Mouse (Mus musculus) monocyte, adult 5-6 weeks (primary cell): ENCODE results near the gene Lrrc25. TPM values are rescaled to one million over a fixed set of nuclear protein-coding genes. Genes with fewer than 3 reads are reported as not detected.

ENCODE experiments used
- ATAC-seq: fragments of 153-309, 156-312 bp; replicated peaks from 2 replicates; pipeline ENCODE4 v1.8.0; 2017; ENCODE audit warnings: mild to moderate bottlenecking; ENCODE audit not compliant: low TSS enrichment, insufficient number of reproducible peaks, severe bottlenecking, poor library complexity, low FRiP score
- total RNA-seq: library from RNA; stranded (forward); fragments of 200-1000, 200-491, 200-594 nt; gene quantifications from 3 replicates; pipeline ENCODE4 v1.2.3, GENCODE M21; 2017

Gene Lrrc25
- total RNA-seq, 1 experiment from 2014 or later, result 42.6 TPM

- no peak for ATAC-seq
Observed at GRCm38 (mm10) chr8:70610796-70611771, 4.9 kb upstream of the Lrrc25 start.

DNA sequence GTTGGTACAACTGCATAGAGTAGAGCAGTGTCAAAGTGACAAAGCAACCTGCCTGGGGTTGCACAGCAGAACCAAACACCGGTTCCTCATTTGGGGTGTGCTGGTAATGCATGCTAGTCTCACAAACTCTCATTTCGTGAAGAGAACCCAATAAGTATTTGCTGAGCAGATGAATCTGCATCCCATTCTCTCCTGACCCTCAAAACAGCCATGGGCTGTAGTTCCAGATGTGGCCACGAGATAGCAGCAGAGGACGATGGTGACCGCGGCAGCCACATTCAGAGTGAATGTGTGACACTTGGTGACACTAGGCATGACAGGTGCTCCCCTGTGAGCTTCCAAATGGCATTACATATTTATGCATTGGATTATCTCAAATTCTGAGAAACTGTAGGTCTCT is 4.1 kb upstream of the Lrrc25 start:
- peak; percentile 36 for ATAC-seq

DNA sequence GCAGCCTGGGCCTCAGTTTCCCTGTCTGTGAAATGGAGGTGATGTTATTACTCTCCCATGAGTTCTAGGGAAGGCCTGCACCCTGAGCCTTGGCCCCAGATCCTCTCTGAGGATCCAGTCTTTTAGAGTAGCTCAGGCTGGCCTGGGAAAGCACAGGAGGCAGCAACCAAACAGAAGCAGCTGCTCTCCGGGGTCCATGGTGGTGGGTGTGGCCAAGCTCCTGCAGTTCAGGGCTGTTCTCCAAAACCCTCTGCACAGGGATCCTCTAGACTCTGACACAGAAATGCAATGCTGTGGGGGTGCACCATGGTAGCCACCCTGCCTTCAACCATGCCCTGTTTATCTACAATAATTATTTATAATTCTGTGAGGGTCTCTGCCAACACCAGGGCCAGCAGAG is 2.2 kb upstream of the Lrrc25 start:
- no peak for ATAC-seq

- no peak for ATAC-seq
Observed at GRCm38 (mm10) chr8:70614469-70614868, 1.5 kb upstream of the Lrrc25 start.

DNA sequence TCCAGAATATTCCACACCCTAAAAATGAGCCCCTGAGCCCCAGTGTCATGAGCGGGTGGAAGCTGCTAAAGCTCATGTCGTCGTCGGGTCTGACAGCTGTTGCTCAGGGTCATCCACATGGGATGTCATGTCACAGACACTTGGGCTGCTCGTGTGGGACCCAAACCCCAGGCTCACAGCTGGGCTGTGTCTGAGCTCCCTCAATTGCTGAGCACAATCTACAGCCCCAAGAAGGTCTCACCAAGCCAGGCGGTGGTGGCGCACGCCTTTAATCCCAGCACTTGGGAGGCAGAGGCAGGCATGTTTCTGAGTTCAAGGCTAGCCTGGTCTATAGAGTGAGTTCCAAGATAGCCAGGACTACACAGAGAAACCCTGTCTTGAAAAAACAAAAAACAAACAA is 674 bp upstream of the Lrrc25 start:
- ATAC-seq, result no peak

- peak; percentile 49 for ATAC-seq
Observed at GRCm38 (mm10) chr8:70616645-70617044, 690 bp downstream of the Lrrc25 start.

DNA sequence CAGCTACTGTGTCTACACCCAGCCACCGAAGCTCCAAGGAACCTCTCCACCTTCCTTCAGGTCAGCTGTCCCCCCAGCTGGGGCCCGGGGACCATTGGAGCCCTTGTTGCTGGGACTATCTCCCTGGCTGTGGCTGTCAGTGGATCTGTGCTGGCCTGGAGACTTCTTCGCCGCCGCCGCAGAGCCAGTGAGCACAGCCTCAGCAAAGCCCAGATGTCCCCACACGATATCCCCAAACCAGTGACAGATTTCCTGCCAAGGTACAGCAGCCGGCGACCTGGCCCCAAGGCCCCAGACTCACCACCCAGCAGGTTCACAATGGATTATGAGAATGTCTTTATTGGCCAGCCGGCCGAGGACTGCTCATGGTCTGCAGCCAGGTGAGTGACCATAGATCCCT is 2.0 kb downstream of the Lrrc25 start:
- no peak for ATAC-seq

GRCm38 (mm10) chr8:70618888-70619334 is 3.0 kb downstream of the Lrrc25 start:
- ATAC-seq, result peak; percentile 80

- no peak for ATAC-seq
Observed at GRCm38 (mm10) chr8:70622220-70622619, 6.3 kb downstream of the Lrrc25 start.

- peak; percentile 46; the same call in 1 of the 2 replicates for ATAC-seq
Observed at GRCm38 (mm10) chr8:70625104-70625503, 9.1 kb downstream of the Lrrc25 start.

GRCm38 (mm10) chr8:70627041-70627440 is 11.1 kb downstream of the Lrrc25 start:
- no peak for ATAC-seq

DNA sequence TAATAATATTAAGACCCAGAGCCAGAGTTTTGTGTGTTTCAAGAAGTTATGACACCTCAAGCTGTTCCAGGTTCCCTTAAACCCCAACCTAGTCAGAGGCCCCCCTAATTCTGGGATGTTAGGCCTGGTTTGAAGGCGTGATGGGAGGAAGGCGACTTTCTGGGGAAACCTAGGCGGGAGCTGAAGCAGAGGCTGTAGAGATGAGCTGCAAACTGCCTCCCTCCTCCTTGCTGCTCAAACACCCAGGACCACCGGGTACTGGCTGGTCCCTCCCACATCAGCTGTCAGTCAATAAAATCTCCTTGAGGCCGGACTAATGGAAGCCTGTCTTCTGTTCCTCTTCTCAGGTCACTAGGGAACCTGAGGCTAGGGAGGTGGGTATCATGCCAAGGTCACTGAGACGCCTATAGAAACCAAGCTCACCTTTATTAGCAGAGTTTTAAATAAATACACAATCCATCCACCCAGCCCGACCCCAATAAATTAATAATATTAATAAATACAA is 13.1 kb downstream of the Lrrc25 start:
- ATAC-seq, result no peak

DNA sequence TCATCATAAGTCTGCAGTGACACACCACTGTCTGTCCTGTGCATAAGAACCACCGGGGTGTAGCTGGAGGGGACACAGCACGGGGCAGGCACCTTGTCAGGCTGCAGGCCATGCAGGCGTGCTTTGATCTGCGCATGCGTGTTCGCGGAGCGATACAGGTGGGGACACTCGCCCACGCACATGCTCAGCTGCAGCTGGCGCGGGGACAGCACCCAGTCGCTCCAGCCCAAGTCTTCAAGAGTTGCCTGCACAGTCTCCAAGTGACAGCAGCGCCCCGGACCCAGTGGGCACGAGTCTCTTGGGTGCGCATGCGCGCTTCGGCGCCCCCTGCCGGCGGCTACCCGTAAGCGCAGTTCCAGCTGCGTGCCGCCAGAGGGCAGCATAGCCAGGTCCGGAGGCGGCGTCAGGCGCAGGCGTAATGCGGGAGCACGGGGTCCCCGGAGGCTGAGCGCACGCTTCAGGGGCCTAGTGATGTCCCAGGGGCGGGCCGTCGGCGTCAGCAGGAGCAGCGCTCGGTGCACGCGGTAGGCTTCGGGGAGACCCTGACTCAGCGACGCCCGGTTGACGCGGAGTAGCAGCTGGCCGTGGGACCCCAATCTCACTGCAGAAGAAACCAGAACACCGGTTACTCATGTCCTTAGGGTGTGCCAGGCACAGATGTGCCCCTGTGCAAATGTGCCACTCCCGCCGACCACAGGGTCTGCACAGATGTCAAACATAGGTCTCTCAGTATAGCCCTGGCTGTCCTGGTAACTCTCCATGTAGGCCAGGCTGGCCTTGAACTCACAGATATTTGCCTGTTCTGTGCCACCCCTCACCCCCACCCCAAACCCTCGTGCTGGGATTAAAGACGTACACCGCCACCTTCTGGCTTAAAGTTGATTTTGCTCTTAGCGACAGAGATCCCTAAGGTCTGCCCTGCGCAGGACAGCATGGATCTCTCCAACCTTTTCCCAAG is 13.9 kb downstream of the Lrrc25 start:
- ATAC-seq, result peak; percentile 41; the same call in 1 of the 2 replicates

DNA sequence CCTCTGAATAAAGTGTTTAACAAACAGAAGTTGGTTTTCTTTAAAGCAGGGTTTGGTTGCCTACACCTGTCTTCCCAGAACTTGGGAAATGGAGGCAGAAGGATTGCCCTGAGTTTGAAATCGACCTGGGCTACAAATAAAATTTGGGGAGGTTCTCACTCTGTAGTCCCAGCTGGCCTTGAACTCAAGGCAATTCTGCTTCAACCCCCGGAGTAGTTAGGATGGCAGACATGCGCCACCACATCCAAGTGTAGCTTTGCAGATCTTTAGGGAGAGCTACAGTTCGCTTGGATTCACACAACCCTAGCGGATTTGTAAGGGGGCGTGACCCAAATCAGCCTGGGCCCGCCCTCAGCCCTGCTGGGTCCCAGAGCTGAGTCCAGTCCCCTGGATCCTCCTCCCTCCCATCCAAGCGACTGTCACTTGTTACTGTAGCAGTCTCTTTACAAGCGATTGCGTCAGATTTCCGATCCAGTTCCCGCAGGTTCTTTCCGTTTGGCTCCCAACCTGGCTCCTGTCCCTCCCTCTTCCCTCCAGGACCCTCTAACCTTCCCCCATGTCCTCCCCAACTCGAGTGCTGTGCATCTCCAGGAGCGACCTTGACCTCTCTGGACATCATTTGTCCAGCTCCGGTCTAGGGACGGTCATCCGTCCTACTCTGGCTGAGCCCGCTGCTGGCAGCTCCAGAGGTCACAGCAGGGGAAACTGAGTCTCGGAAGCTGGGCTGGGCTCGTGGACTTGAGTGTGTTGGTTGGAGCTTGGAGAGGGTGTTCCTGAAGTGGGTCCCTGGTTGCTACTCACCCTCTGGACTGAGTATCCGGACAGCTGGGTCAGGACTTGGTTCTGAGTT is 14.8 kb downstream of the Lrrc25 start:
- ATAC-seq, result no peak

- no peak for ATAC-seq
Observed at GRCm38 (mm10) chr8:70631436-70631835, 15.5 kb downstream of the Lrrc25 start.

- ATAC-seq, result no peak
Observed at GRCm38 (mm10) chr8:70632346-70632892, 16.5 kb downstream of the Lrrc25 start, which contains the start of gene Gdf15. Gdf15 (minus strand) TSS chr8:70632456.

- peak; percentile 71 for ATAC-seq
Observed at GRCm38 (mm10) chr8:70634066-70634465, 18.1 kb downstream of the Lrrc25 start.

DNA sequence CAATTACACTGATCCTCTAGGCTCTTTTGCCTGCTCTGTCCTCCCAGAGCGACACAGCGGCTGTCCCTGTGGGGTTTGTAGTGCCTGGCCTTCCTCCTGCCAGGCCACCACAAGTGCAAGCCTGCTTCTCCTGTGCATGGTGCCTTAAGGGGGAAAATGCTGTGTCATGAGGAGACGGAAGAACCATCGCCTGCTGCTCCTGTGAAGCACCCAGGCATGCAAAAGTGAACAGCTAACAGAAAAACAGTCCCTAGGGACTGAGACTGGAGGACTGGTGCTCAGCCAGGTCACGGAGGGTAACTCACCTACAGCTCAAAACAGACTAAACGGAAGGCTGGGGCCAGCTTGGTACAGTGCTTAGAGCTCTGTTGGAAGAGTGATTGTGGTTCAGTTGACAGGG is 19.6 kb downstream of the Lrrc25 start:
- ATAC-seq, result peak; percentile 40; the same call in 1 of the 2 replicates
